Mouse (Mus musculus): Measurements from ENCODE around the gene Anxa9. TPM values are rescaled to one million over a fixed set of nuclear protein-coding genes. Genes with fewer than 3 reads are reported as not detected.

The Anxa9 gene
- polyA plus RNA-seq, 1 experiment from 2014 or later: 0.28 TPM

GRCm38 (mm10) chr3:95301204-95301796 lies 5.7 kb downstream of the Anxa9 start:
- Histone ChIP-seq H3K4me1 (ENCODE audit: control insufficient read depth, insufficient read depth, low read length) (no peaks in the 10 kb centered on the region), H3K9ac (replicated peaks; ENCODE audit: low read depth, low read length) (no peak overlapping the region), H3K4me2 (ENCODE audit: low read depth, low read length) (no peak overlapping the region), H3K36me3 (ENCODE audit: control insufficient read depth, insufficient read depth, low read length) (no peaks in the 10 kb centered on the region), H3K4me3 (ENCODE audit: low read depth, low read length) (no peak overlapping the region), H3K9me3 (ENCODE audit: control insufficient read depth, low read length) (no peaks in the 10 kb centered on the region), H3K27me3 (ENCODE audit: control insufficient read depth, insufficient read depth, low read length) (no peaks in the 10 kb centered on the region), H3K27ac (ENCODE audit: low read depth, low read length) (no peak overlapping the region)
- no peak for ATAC-seq (ENCODE audit: low read depth)
- 93% methylated on average over 3 of the region's 3 CpGs for WGBS

DNA sequence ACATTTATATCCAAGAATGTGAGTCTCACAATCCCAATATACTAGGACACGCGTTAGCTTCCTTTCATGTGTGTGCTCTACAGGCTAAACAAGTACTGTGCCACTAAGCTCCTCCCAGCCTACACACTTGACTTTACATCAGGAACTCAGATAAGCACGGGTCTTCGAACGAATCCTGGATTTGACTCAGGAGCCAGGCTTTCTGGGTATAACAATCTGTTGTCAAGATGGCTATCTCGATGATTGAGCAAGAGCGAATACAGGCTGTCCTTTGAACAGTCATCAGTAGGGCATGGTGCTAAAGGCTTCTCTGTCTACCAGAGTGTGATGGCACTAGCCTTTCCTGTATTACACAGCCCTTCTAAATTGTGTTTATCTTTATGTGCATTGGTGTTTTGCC lies 9.0 kb downstream of the Anxa9 start:
- H3K4me2 ChIP-seq (ENCODE audit: low read depth, low read length): no peak overlapping the region
- no peak for ATAC-seq (ENCODE audit: low read depth)
- H3K4me1 ChIP-seq (ENCODE audit: control insufficient read depth, insufficient read depth, low read length): no peaks in the 10 kb centered on the region
- H3K27ac ChIP-seq (ENCODE audit: low read depth, low read length): no peak overlapping the region
- WGBS: 97% methylated on average over 7 of the region's 7 CpGs
- no peaks in the 10 kb centered on the region for H3K9me3 ChIP-seq (ENCODE audit: control insufficient read depth, low read length)
- H3K4me3 ChIP-seq (ENCODE audit: low read depth, low read length): no peak overlapping the region
- peaks cover 20% of the 10 kb centered on the region; the same call in 1 of the 2 replicates for H3K36me3 ChIP-seq (ENCODE audit: control insufficient read depth, insufficient read depth, low read length)
- no peak overlapping the region for H3K9ac ChIP-seq (replicated peaks; ENCODE audit: low read depth, low read length)
- no peaks in the 10 kb centered on the region for H3K27me3 ChIP-seq (ENCODE audit: control insufficient read depth, insufficient read depth, low read length)

GRCm38 (mm10) chr3:95296103-95296469 lies 10.9 kb downstream of the Anxa9 start:
- 0 out of 2 replicates have a peak, but pooled peaks have one; percentile 6 for ATAC-seq (ENCODE audit: low read depth)
- H3K27ac ChIP-seq (ENCODE audit: low read depth, low read length): no peak overlapping the region
- peaks cover 24% of the 10 kb centered on the region; the same call in 1 of the 2 replicates for H3K36me3 ChIP-seq (ENCODE audit: control insufficient read depth, insufficient read depth, low read length)
- WGBS: 13% methylated on average over 5 of the region's 5 CpGs
- H3K4me1 ChIP-seq (ENCODE audit: control insufficient read depth, insufficient read depth, low read length): no peaks in the 10 kb centered on the region
- H3K4me2 ChIP-seq (ENCODE audit: low read depth, low read length): no peak overlapping the region
- no peaks in the 10 kb centered on the region for H3K27me3 ChIP-seq (ENCODE audit: control insufficient read depth, insufficient read depth, low read length)
- H3K4me3 ChIP-seq (ENCODE audit: low read depth, low read length): no peak overlapping the region
- no peaks in the 10 kb centered on the region for H3K9me3 ChIP-seq (ENCODE audit: control insufficient read depth, low read length)
- H3K9ac ChIP-seq (replicated peaks; ENCODE audit: low read depth, low read length): no peak overlapping the region

DNA sequence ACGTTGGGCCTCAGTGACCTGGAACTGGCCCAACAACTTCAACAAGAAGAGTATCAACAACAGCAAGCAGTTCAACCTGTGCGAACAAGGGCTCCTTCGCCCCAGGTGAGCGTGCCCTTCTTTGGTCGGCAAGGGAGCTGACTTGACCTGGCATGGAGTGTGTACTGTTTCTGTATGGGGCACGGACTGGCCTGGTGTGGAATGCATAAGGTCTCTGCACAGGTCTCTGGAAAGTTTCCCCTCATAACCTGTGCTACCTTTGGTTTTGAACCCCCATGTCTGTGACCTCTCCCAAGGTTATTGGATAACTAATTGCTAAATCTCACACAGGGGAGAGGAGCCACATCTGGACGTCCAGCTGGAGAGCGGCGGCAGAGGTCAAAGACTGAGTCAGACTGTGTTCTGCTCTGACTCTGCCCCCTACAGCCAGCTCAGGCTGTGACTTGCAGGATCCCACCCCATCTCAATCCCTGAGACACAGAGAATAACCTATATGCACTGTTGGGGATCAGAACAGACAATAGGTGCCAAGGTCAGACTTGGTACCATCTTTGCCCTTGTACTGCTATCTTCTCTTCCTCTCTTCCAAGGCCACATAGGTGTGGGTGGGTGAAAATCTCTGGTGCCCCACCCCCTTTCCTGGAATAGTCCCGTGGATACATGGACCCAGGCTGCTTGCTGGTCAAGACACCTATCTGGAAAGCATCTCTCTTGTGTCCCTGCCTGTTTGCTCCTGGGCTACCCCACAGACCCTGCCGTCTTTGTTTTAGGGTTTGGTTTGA lies 11.5 kb downstream of the Anxa9 start:
- ATAC-seq (ENCODE audit: low read depth): no peak
- Histone ChIP-seq H3K4me1 (ENCODE audit: control insufficient read depth, insufficient read depth, low read length) (no peaks in the 10 kb centered on the region), H3K9me3 (ENCODE audit: control insufficient read depth, low read length) (no peaks in the 10 kb centered on the region), H3K36me3 (ENCODE audit: control insufficient read depth, insufficient read depth, low read length) (peaks cover 24% of the 10 kb centered on the region; the same call in 1 of the 2 replicates), H3K4me3 (ENCODE audit: low read depth, low read length) (no peak overlapping the region), H3K27me3 (ENCODE audit: control insufficient read depth, insufficient read depth, low read length) (no peaks in the 10 kb centered on the region), H3K4me2 (ENCODE audit: low read depth, low read length) (no peak overlapping the region), H3K27ac (ENCODE audit: low read depth, low read length) (no peak overlapping the region), H3K9ac (replicated peaks; ENCODE audit: low read depth, low read length) (no peak overlapping the region)
- 84% methylated on average over 11 of the region's 11 CpGs for WGBS

GRCm38 (mm10) chr3:95294718-95295117 lies 12.3 kb downstream of the Anxa9 start:
- H3K27ac ChIP-seq (ENCODE audit: low read depth, low read length): no peak overlapping the region
- H3K27me3 ChIP-seq (ENCODE audit: control insufficient read depth, insufficient read depth, low read length): no peaks in the 10 kb centered on the region
- H3K4me2 ChIP-seq (ENCODE audit: low read depth, low read length): no peak overlapping the region
- no peaks in the 10 kb centered on the region for H3K9me3 ChIP-seq (ENCODE audit: control insufficient read depth, low read length)
- no peak for ATAC-seq (ENCODE audit: low read depth)
- no peaks in the 10 kb centered on the region for H3K4me1 ChIP-seq (ENCODE audit: control insufficient read depth, insufficient read depth, low read length)
- no peak overlapping the region for H3K4me3 ChIP-seq (ENCODE audit: low read depth, low read length)
- 94% methylated on average over 5 of the region's 5 CpGs for WGBS
- peaks cover 30% of the 10 kb centered on the region; the same call in 1 of the 2 replicates for H3K36me3 ChIP-seq (ENCODE audit: control insufficient read depth, insufficient read depth, low read length)
- H3K9ac ChIP-seq (replicated peaks; ENCODE audit: low read depth, low read length): no peak overlapping the region

DNA sequence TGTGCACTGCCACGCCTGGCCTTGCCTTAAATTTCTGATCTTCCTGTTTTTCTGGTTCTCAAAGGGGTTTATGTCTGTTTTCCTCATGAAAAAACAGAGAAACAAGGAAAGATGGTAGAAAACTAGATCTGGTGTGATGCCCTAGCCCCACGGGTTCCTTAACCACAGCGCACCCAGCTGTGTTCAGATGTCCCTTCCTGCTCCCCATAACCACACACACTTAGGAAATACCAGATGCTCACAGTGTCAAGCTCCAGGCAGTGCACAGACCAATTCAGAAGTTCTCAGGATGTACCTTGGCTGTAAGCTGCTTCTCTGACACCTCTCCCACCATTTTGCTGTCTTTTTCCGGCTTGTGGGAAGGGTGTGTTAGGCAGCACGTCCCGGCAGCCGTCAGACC lies 12.7 kb downstream of the Anxa9 start:
- no peak for ATAC-seq (ENCODE audit: low read depth)
- H3K9ac ChIP-seq (replicated peaks; ENCODE audit: low read depth, low read length): no peak overlapping the region
- H3K27ac ChIP-seq (ENCODE audit: low read depth, low read length): no peak overlapping the region
- no peak overlapping the region for H3K4me2 ChIP-seq (ENCODE audit: low read depth, low read length)
- no peaks in the 10 kb centered on the region for H3K9me3 ChIP-seq (ENCODE audit: control insufficient read depth, low read length)
- no peaks in the 10 kb centered on the region for H3K27me3 ChIP-seq (ENCODE audit: control insufficient read depth, insufficient read depth, low read length)
- no peaks in the 10 kb centered on the region for H3K4me1 ChIP-seq (ENCODE audit: control insufficient read depth, insufficient read depth, low read length)
- H3K4me3 ChIP-seq (ENCODE audit: low read depth, low read length): no peak overlapping the region
- H3K36me3 ChIP-seq (ENCODE audit: control insufficient read depth, insufficient read depth, low read length): peaks cover 30% of the 10 kb centered on the region; the same call in 1 of the 2 replicates
- 90% methylated on average over 7 of the region's 7 CpGs for WGBS

DNA sequence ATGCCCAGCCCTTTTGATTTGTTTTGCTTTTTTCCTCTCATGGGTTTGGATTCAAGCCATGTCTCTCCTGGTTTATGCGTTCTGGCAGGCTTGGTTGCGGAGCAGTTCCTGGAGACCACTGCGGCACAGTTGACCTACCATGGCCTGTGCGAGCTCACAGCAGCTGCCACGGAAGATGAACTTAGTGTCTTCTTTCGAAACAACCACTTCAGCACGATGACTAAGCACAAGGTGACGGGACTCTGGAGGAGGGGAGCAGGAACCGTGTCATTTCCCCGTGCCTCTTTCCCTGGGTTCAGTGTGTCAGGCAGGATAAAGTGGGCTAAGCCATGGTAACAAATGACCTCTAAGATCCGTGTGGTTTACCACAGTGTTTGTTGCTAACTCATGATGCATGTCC lies 13.4 kb downstream of the Anxa9 start:
- WGBS: 85% methylated on average over 11 of the region's 11 CpGs
- no peak overlapping the region for H3K9ac ChIP-seq (replicated peaks; ENCODE audit: low read depth, low read length)
- no peak overlapping the region for H3K4me3 ChIP-seq (ENCODE audit: low read depth, low read length)
- H3K27ac ChIP-seq (ENCODE audit: low read depth, low read length): no peak overlapping the region
- ATAC-seq (ENCODE audit: low read depth): no peak
- H3K4me1 ChIP-seq (ENCODE audit: control insufficient read depth, insufficient read depth, low read length): no peaks in the 10 kb centered on the region
- no peaks in the 10 kb centered on the region for H3K27me3 ChIP-seq (ENCODE audit: control insufficient read depth, insufficient read depth, low read length)
- H3K9me3 ChIP-seq (ENCODE audit: control insufficient read depth, low read length): no peaks in the 10 kb centered on the region
- H3K4me2 ChIP-seq (ENCODE audit: low read depth, low read length): no peak overlapping the region
- peaks cover 30% of the 10 kb centered on the region; the same call in 1 of the 2 replicates for H3K36me3 ChIP-seq (ENCODE audit: control insufficient read depth, insufficient read depth, low read length)

DNA sequence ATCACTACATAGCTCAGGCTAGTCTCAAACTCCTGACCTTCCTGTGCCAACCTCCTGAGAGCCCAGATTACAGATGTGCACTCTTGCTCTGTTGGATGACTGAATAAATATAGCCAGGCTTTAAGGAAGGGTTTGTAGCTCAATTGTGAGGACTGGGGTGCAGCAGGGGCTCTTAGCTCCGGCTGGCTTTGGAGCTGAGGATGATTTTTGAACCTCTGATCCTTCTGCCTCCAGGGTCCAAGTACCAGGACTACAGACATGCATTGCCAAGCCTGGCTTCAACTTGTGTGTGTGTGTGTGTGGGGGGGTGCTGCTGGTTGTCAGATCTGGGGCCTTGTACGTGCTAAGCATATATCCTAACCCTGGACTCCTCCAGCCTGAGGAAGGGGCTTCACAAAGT lies 14.1 kb downstream of the Anxa9 start:
- Histone ChIP-seq H3K4me3 (ENCODE audit: low read depth, low read length) (no peak overlapping the region), H3K9me3 (ENCODE audit: control insufficient read depth, low read length) (no peaks in the 10 kb centered on the region), H3K27ac (ENCODE audit: low read depth, low read length) (no peak overlapping the region), H3K4me2 (ENCODE audit: low read depth, low read length) (no peak overlapping the region), H3K27me3 (ENCODE audit: control insufficient read depth, insufficient read depth, low read length) (no peaks in the 10 kb centered on the region), H3K9ac (replicated peaks; ENCODE audit: low read depth, low read length) (no peak overlapping the region), H3K4me1 (ENCODE audit: control insufficient read depth, insufficient read depth, low read length) (no peaks in the 10 kb centered on the region), H3K36me3 (ENCODE audit: control insufficient read depth, insufficient read depth, low read length) (peaks cover 36% of the 10 kb centered on the region; the same call in 1 of the 2 replicates)
- no peak for ATAC-seq (ENCODE audit: low read depth)
- 90% methylated on average over 2 of the region's 2 CpGs for WGBS

DNA sequence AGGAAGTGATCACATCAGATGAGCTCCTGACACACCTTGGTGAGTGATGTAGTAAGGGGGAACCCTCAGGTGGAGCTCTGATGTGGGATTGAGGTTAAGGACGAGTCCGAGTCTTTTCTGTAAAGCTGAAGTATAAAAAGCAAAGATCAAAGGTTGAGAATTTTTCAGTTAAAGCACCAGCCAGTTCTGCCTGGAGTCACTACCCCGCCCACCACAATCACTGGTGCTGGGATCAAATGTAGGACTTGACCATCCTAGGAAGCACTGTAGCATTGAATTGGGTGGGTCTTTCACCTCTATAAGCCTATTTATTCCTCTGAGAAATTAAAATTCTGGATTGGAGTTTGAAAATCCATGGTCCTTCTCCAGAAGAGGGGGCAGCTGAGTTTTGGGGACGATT lies 15.9 kb downstream of the Anxa9 start:
- Histone ChIP-seq H3K4me2 (ENCODE audit: low read depth, low read length) (no peak overlapping the region), H3K36me3 (ENCODE audit: control insufficient read depth, insufficient read depth, low read length) (peaks cover 41% of the 10 kb centered on the region; the same call in 1 of the 2 replicates), H3K27ac (ENCODE audit: low read depth, low read length) (no peak overlapping the region), H3K4me3 (ENCODE audit: low read depth, low read length) (no peak overlapping the region), H3K9ac (replicated peaks; ENCODE audit: low read depth, low read length) (no peak overlapping the region), H3K4me1 (ENCODE audit: control insufficient read depth, insufficient read depth, low read length) (no peaks in the 10 kb centered on the region), H3K9me3 (ENCODE audit: control insufficient read depth, low read length) (no peaks in the 10 kb centered on the region), H3K27me3 (ENCODE audit: control insufficient read depth, insufficient read depth, low read length) (no peaks in the 10 kb centered on the region)
- WGBS: 87% methylated on average over 4 of the region's 4 CpGs
- no peak for ATAC-seq (ENCODE audit: low read depth)

Data from neural tube, embryonic 14.5 days (tissue).